Mouse (Mus musculus) neural tube, embryonic 15.5 days (tissue): ENCODE data around the gene Inpp5k. TPM values are rescaled to one million over a fixed set of nuclear protein-coding genes. Genes with fewer than 3 reads are reported as not detected.
A peak's percentile ranks its signal among the peaks of the same experiment; 100 is the strongest.

Experiments
- ATAC-seq: fragments of 200-750 bp; cut with Nextera tagmentation; 2 replicates; pipeline ENCODE4 v1.8.0; 2017; ENCODE audit warnings: mild to moderate bottlenecking, moderate TSS enrichment, moderate library complexity; ENCODE audit not compliant: low FRiP score
- H3K27ac ChIP-seq: fragments of 300-500 bp; sonication (generic); replicated peaks from 2 replicates; pipeline ENCODE4 v1.5.1; 2015; ENCODE audit warnings: mild to moderate bottlenecking, inconsistent platforms
- H3K27me3 ChIP-seq: fragments of 300-500 bp; sonication (generic); replicated peaks from 2 replicates; pipeline ENCODE4 v1.6.1; 2015; ENCODE audit warnings: inconsistent platforms
- H3K36me3 ChIP-seq: fragments of 300-500 bp; sonication (generic); 2 replicates; pipeline ENCODE4 v1.6.1; 2015; ENCODE audit warnings: inconsistent platforms
- H3K4me1 ChIP-seq: fragments of 300-500 bp; sonication (generic); 2 replicates; pipeline ENCODE4 v1.6.1; 2015; ENCODE audit warnings: inconsistent platforms
- H3K4me2 ChIP-seq: fragments of 300-500 bp; sonication (generic); 2 replicates; pipeline ENCODE4 v1.6.1; 2015; ENCODE audit warnings: inconsistent platforms, mild to moderate bottlenecking, moderate library complexity
- H3K4me3 ChIP-seq: fragments of 300-500 bp; sonication (generic); replicated peaks from 2 replicates; pipeline ENCODE4 v1.5.1; 2015; ENCODE audit warnings: mild to moderate bottlenecking, inconsistent platforms
- H3K9ac ChIP-seq: fragments of 300-500 bp; sonication (generic); replicated peaks from 2 replicates; pipeline ENCODE4 v1.6.1; 2015; ENCODE audit warnings: mild to moderate bottlenecking, inconsistent platforms
- H3K9me3 ChIP-seq: fragments of 300-500 bp; sonication (generic); replicated peaks from 2 replicates; pipeline ENCODE4 v1.6.1; 2016; ENCODE audit warnings: inconsistent platforms
- WGBS: fragments of 180-500 bp; shearing (Covaris S2); methylation state at CpG from one replicate; pipeline ENCODE4 v1.1.7; 2015; ENCODE audit warnings: mixed read lengths; 5-methylcytosine and 5-hydroxymethylcytosine counted together
- polyA plus RNA-seq: library from polyadenylated mRNA; unstranded; fragments of >200 nt; fragmentation: Nextera tagmentation; extraction: Ambion mirVana; gene quantifications from 2 replicates; pipeline ENCODE4 v1.2.1, GENCODE M21; 2015

Gene Inpp5k
- 39.0 and 39.7 TPM in 2 replicates for polyA plus RNA-seq

DNA sequence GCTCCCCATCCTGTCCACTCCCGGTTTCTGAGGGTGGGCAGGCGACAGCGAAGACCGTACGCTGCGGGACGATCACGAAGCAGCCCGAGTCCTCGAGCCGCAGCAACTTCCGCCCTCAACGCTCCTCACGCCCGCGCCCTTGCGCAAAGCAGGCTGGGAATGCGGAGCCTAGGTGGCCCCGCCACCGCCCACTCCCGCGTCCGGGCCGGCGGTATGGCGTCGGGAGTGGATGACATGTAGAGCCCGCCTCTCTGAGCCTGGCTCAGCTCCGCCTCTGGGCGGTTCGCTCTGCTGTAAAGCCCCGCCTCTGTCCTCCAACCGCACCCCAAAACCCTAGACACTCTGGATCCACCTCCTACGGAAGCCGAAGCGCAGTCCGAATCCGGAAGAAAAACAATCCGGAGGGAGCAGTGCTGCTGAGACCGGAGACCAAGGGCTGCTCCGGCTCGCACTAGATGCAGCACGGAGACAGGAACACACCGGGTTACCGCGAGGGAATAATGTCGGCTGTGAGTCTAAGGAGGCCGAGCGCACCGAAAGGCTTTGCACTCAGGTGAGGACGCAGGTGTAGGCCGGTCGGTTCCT, at the start of gene Inpp5k:
Gene Inpp5k (plus strand): TSS at position 344 of the 585 bp plus-strand sequence.
- WGBS: under 1% methylated on average over 53 of the region's 53 CpGs
- Histone ChIP-seq H3K36me3 (peaks cover 43% of the 10 kb centered on the region), H3K9me3 (no peaks in the 10 kb centered on the region), H3K27ac (peak within 1 kb of the TSS; percentile 81), H3K4me2 (peak within 1 kb of the TSS; percentile 88), H3K9ac (peak within 1 kb of the TSS; percentile 72), H3K4me1 (peaks cover 24% of the 10 kb centered on the region), H3K4me3 (peak within 1 kb of the TSS; percentile 82), H3K27me3 (no peaks in the 10 kb centered on the region)
- ATAC-seq: peak; percentile 100

DNA sequence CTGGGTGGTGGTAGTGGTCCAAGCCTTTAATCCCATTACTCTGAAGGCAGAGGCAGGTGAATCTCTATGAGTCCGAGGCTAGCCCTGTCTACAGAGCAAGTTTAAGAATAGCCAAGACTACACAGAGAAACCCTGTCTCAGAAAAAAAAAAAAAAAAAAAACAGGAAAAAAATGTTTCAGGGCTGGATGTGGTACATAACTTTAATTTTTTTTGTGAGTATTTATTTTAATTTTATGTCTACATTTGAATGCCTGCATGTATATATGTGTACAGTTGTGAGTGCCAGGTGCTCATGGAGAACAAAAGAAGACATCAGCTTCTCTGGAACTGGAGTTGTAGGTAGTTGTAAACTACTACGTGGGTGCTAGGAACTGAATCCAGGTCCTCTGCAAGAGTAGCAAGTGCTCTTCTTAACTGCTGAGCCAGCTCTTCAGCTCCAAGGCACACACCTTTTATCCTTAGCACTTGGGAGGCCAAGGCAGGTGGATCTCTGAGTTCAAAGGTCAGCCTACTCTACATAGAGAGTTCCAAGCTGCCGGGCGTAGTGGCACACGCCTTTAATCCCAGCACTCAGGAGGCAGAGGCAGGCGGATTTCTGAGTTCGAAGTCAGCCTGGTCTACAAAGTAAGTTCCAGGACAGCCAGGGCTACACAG, 49.2 kb upstream of the Inpp5k start:
- H3K9me3 ChIP-seq: no peaks in the 10 kb centered on the region
- H3K4me2 ChIP-seq: no peak overlapping the region
- H3K36me3 ChIP-seq: no peaks in the 10 kb centered on the region
- H3K4me1 ChIP-seq: no peaks in the 10 kb centered on the region
- H3K9ac ChIP-seq: no peak overlapping the region
- ATAC-seq: no peak
- H3K27me3 ChIP-seq: no peaks in the 10 kb centered on the region
- WGBS: 95% methylated on average over 7 of the region's 7 CpGs
- no peak overlapping the region for H3K4me3 ChIP-seq
- H3K27ac ChIP-seq: no peak overlapping the region

GRCm38 (mm10) chr11:75583521-75583920, 47.3 kb upstream of the Inpp5k start:
- ATAC-seq: no peak
- Histone ChIP-seq H3K9me3 (no peaks in the 10 kb centered on the region), H3K27ac (no peak overlapping the region), H3K4me2 (no peak overlapping the region), H3K4me3 (no peak overlapping the region), H3K36me3 (no peaks in the 10 kb centered on the region), H3K4me1 (peaks cover 9% of the 10 kb centered on the region), H3K27me3 (no peaks in the 10 kb centered on the region), H3K9ac (no peak overlapping the region)
- 65% methylated on average over 2 of the region's 2 CpGs for WGBS

DNA sequence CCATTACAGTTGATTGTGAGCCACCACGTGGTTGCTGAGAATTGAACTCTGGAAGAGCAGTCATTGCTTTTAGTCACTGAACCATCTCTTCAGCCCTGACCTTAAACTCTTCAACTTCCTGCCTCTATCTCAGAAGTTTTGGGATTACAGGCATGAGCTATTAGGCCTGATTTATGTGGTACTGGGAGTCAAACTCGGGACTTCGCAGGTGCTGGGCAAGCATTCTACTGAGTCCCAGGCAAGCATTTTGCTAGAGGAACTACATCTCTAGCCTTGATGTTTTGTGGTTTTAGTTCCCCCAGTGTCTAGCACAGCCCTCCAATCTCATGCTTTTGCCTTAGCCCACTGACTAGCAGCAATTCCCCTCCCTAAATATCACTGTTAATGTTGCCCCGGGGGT, 45.7 kb upstream of the Inpp5k start:
- H3K4me2 ChIP-seq: no peak overlapping the region
- no peak overlapping the region for H3K4me3 ChIP-seq
- no peak for ATAC-seq
- H3K4me1 ChIP-seq: peaks cover 23% of the 10 kb centered on the region
- no peaks in the 10 kb centered on the region for H3K27me3 ChIP-seq
- no peaks in the 10 kb centered on the region for H3K9me3 ChIP-seq
- H3K27ac ChIP-seq: no peak overlapping the region
- 87% methylated on average over 4 of the region's 4 CpGs for WGBS
- no peak overlapping the region for H3K9ac ChIP-seq
- H3K36me3 ChIP-seq: no peaks in the 10 kb centered on the region

DNA sequence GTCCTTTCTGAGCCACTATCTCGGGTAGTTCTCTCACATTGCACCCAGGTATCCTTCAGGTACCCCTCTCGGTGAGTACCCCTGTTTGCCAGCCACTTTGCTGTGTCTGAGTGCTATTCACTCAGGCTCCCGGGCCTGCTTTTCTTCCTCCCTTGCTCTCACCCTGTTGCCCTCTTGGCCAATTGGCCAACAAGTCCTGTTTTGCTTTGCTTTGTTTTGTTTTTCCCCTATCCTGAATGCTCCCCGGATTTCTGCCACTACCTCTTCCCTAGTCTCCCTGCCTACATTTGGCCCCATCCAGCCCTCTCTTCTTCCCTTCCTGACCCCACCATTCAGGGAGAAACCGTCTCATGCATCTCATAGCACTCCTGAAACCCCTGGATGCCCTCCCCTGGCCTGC, 44.8 kb upstream of the Inpp5k start:
- Histone ChIP-seq H3K9ac (no peak overlapping the region), H3K27ac (no peak overlapping the region), H3K27me3 (no peaks in the 10 kb centered on the region), H3K36me3 (no peaks in the 10 kb centered on the region), H3K9me3 (no peaks in the 10 kb centered on the region), H3K4me2 (no peak overlapping the region), H3K4me1 (peaks cover 31% of the 10 kb centered on the region), H3K4me3 (no peak overlapping the region)
- 82% methylated on average over 5 of the region's 5 CpGs for WGBS
- no peak for ATAC-seq

- Histone ChIP-seq H3K27ac (peak overlapping the region; percentile 91; the same call in 1 of the 2 replicates), H3K36me3 (peaks cover under 1% of the 10 kb centered on the region; the same call in 1 of the 2 replicates), H3K9ac (0 out of 2 replicates have a peak overlapping the region, but pooled peaks have one; percentile 42), H3K9me3 (no peaks in the 10 kb centered on the region), H3K4me1 (peaks cover 31% of the 10 kb centered on the region), H3K4me3 (no peak overlapping the region), H3K4me2 (no peak overlapping the region), H3K27me3 (no peaks in the 10 kb centered on the region)
- no peak for ATAC-seq
- 91% methylated on average over 5 of the region's 5 CpGs for WGBS
These were observed 43.8 kb upstream of the Inpp5k start for GRCm38 (mm10) chr11:75586963-75587362.

GRCm38 (mm10) chr11:75587493-75588284, 43.1 kb upstream of the Inpp5k start, which contains the start of gene Pitpna:
Pitpna (plus strand) TSS chr11:75588097.
- WGBS: 5% methylated on average over 49 of the region's 49 CpGs
- H3K27me3 ChIP-seq: no peaks in the 10 kb centered on the region
- peak; percentile 95 for ATAC-seq

DNA sequence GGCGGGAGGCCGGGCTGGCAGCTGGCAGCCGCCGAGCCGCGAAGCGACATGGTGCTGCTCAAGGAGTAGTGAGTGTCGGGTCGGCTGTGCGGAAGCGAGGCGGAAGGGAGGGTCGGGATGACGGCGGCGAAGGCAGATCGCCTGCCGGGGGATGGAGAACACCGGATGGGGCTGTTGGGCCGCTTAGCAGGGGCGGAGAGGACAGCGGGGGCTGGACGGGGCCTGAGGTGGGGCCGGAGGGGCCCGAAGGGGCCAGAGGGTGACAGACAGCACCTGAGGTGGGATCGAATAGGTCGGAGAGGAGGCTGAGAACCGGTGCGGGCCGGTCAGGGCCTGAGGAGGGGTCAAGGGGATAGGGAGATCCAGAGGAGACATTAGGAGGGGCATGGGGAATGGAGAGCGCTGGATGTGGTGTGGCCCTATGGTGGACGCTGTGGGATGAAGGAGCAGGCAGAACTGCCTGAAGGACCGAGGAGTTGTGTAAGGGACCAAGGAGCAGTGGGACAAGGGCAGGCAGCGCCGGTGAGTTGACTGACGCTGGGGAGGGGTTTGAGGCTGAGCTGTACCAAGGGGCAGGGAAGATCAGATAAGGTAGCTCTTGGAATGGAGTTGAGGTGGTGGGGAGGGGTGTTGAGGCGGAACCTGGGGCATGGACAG, 42.4 kb upstream of the Inpp5k start:
- 1% methylated on average over 37 of the region's 37 CpGs for WGBS
- H3K4me2 ChIP-seq: peak overlapping the region; percentile 85
- peak overlapping the region; percentile 91 for H3K27ac ChIP-seq
- no peaks in the 10 kb centered on the region for H3K9me3 ChIP-seq
- H3K4me3 ChIP-seq: peak overlapping the region; percentile 98
- ATAC-seq: peak; percentile 78
- H3K4me1 ChIP-seq: peaks cover 35% of the 10 kb centered on the region
- H3K9ac ChIP-seq: peak overlapping the region; percentile 98
- H3K36me3 ChIP-seq: peaks cover 15% of the 10 kb centered on the region
- H3K27me3 ChIP-seq: no peaks in the 10 kb centered on the region

More at GRCm38 (mm10) chr11:75587493-75588284, 43.1 kb upstream of the Inpp5k start, which contains the start of gene Pitpna:
- Histone ChIP-seq H3K4me2 (peak within 1 kb of the TSS; percentile 85), H3K4me1 (peaks cover 35% of the 10 kb centered on the region), H3K4me3 (peak within 1 kb of the TSS; percentile 98), H3K9ac (peak within 1 kb of the TSS; percentile 98), H3K9me3 (no peaks in the 10 kb centered on the region), H3K27ac (peak within 1 kb of the TSS; percentile 91), H3K36me3 (peaks cover 8% of the 10 kb centered on the region)

GRCm38 (mm10) chr11:75592612-75593011, 38.2 kb upstream of the Inpp5k start:
- Histone ChIP-seq H3K4me1 (peaks cover 30% of the 10 kb centered on the region), H3K4me2 (no peak overlapping the region), H3K36me3 (peaks cover 49% of the 10 kb centered on the region), H3K27ac (no peak overlapping the region), H3K9me3 (no peaks in the 10 kb centered on the region), H3K9ac (no peak overlapping the region), H3K4me3 (no peak overlapping the region), H3K27me3 (no peaks in the 10 kb centered on the region)
- WGBS: 86% methylated on average over 5 of the region's 5 CpGs
- no peak for ATAC-seq

DNA sequence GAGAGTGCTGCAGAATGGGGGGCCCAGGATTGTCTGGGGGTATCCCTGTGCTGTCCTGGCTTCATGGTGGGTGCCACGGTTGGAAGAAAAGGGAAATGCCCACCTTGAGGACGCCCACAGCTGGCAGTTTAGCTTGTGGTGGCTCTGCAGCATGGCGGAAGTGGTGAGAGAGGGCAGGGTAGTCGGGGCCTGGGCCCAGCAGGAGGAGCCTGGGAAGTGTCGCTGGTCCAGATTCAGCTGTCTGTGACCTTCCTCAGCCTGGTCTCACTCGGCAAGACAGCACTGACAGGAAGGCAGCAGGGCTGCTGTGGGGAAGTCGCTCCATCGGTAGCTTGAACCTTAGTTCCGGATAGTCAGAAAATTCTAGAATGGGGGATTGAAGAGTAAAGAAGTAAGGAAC, 36.4 kb upstream of the Inpp5k start:
- H3K36me3 ChIP-seq: peaks cover 67% of the 10 kb centered on the region
- 82% methylated on average over 9 of the region's 9 CpGs for WGBS
- H3K27me3 ChIP-seq: no peaks in the 10 kb centered on the region
- H3K4me1 ChIP-seq: peaks cover 20% of the 10 kb centered on the region
- H3K9ac ChIP-seq: no peak overlapping the region
- H3K27ac ChIP-seq: no peak overlapping the region
- no peak overlapping the region for H3K4me2 ChIP-seq
- H3K4me3 ChIP-seq: no peak overlapping the region
- H3K9me3 ChIP-seq: no peaks in the 10 kb centered on the region
- ATAC-seq: no peak

DNA sequence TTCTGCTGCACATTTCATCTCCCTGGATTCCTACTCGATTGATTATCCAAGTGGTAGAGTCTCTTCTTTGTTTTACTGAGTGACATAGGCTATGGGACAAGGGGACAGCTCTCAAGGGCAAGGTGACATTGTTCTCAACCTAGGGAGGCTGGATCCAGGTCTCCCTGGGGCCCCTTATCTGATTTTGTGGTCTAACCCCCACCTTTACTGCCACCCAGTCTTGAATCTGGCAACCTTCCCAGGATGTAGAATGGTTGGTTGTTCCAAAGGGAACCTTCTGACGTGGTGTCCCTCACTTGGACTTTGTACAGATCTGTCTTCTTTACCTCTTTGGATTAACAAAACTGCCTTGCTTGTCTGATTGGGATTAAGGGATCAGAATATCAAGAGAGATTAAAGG, 35.4 kb upstream of the Inpp5k start:
- 74% methylated on average over 2 of the region's 2 CpGs for WGBS
- H3K4me1 ChIP-seq: peaks cover 11% of the 10 kb centered on the region; the same call in 1 of the 2 replicates
- no peak overlapping the region for H3K9ac ChIP-seq
- H3K4me3 ChIP-seq: no peak overlapping the region
- no peak overlapping the region for H3K4me2 ChIP-seq
- no peaks in the 10 kb centered on the region for H3K27me3 ChIP-seq
- ATAC-seq: no peak
- H3K9me3 ChIP-seq: no peaks in the 10 kb centered on the region
- no peak overlapping the region for H3K27ac ChIP-seq
- peaks cover 72% of the 10 kb centered on the region for H3K36me3 ChIP-seq
